Mouse (Mus musculus): ENCODE data around the gene Ntng1. TPM values are rescaled to one million over a fixed set of nuclear protein-coding genes. Genes with fewer than 3 reads are reported as not detected.

Ntng1 gene
- polyA plus RNA-seq, 1 experiment from 2014 or later: 2.6 TPM

DNA sequence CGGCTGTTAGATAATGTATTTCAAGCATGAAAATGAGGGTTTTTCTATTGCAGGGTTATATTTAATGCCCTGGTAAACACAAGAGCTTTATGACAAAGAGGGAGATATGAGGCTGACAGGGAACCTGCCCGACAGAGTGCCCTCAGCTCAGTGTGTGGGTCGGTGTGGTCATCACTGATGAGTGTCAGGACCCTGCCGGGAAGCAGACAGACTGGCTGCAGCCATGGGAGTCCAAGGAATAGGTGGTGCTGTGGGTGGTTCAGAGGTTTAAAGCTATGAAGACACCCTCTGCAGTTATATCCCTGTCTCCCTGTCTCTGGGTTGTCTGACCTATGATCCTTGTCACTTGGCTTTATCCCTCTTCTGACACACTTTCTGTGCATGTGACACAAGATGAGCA is 258.1 kb downstream of the Ntng1 start:
- no peak overlapping the region for H3K9ac ChIP-seq
- H3K9me3 ChIP-seq: no peaks in the 10 kb centered on the region
- H3K27me3 ChIP-seq: no peaks in the 10 kb centered on the region
- no peak for ATAC-seq (ENCODE audit: borderline replicate concordance, extremely low read depth, low FRiP score, low TSS enrichment)
- no peak overlapping the region for H3K27ac ChIP-seq
- no peak overlapping the region for H3K4me2 ChIP-seq
- no peak overlapping the region for H3K4me3 ChIP-seq
- no peaks in the 10 kb centered on the region for H3K4me1 ChIP-seq
- H3K36me3 ChIP-seq: no peaks in the 10 kb centered on the region
- 39% methylated on average over 4 of the region's 4 CpGs for whole genome bisulfite sequencing

DNA sequence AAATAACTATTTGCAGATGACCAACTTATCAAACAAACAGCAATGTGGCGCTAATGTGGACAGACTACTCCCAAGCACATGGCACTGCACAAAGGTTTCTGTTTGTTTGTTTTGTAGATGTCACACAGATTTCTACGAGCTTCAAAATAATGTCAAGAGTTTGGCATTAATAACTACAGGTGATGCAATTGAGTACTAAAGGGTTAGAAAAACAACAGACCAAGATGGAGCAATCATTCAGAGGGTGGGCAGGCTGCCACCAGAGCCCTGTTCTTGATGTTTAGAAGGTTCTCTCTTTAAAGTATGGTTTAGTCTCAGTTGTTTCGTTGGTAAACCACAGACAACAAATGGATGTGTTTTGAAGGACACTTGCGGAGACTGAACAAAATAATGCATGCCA is 264.8 kb downstream of the Ntng1 start:
- 71% methylated on average over 4 of the region's 4 CpGs for WGBS

DNA sequence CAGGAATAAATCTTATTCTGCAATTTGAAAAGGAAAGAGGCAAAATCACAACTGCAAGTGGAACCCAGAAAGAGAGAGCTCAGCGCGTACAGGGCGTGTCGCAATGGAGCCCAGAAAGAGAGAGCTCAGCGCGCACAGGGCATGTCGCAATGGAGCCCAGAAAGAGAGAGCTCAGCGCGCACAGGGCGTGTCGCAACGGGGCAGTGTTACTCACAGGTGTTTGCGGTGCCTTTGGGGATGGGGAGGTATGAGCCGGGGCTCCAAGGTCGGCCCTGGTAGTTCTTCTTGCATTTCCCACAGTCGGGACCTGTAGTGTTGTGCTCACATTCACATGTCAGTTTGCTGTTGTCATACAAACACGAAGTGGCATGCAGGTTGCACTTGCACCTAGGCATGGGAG is 271.8 kb downstream of the Ntng1 start:
- Histone ChIP-seq H3K9me3 (no peaks in the 10 kb centered on the region), H3K9ac (no peak overlapping the region), H3K36me3 (no peaks in the 10 kb centered on the region), H3K4me1 (no peaks in the 10 kb centered on the region), H3K27ac (no peak overlapping the region), H3K4me3 (no peak overlapping the region), H3K4me2 (no peak overlapping the region), H3K27me3 (no peaks in the 10 kb centered on the region)
- 89% methylated on average over 17 of the region's 17 CpGs for WGBS
- no peak for ATAC-seq (ENCODE audit: borderline replicate concordance, extremely low read depth, low FRiP score, low TSS enrichment)

More for the DNA sequence above, 264.8 kb downstream of the Ntng1 start:
- Histone ChIP-seq H3K27ac (no peak overlapping the region), H3K4me1 (no peaks in the 10 kb centered on the region), H3K36me3 (no peaks in the 10 kb centered on the region), H3K27me3 (no peaks in the 10 kb centered on the region), H3K4me3 (no peak overlapping the region), H3K9me3 (no peaks in the 10 kb centered on the region), H3K4me2 (no peak overlapping the region), H3K9ac (no peak overlapping the region)
- no peak for ATAC-seq (ENCODE audit: borderline replicate concordance, extremely low read depth, low FRiP score, low TSS enrichment)

DNA sequence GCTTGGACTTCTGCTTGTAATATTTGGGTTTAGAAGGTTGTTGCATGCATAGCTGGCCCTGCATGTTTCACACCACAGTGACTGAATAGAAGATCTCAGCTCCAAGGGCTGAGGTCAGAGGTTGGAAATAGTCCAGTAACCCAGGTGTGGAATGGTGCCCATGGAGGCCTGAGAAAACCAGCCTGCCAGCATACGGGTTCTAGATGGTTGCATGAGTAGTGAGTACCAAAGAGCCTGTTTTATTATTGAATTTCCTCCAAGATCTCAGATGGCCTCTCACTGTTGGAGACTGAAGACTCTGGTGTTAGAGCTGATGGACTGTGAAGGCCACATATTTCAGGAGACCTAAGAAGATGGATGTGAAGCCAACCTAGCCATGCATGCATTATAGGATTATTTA is 285.5 kb downstream of the Ntng1 start:
- H3K27me3 ChIP-seq: no peaks in the 10 kb centered on the region
- no peak overlapping the region for H3K27ac ChIP-seq
- no peak overlapping the region for H3K4me2 ChIP-seq
- H3K4me3 ChIP-seq: no peak overlapping the region
- no peaks in the 10 kb centered on the region for H3K9me3 ChIP-seq
- H3K4me1 ChIP-seq: no peaks in the 10 kb centered on the region
- ATAC-seq (ENCODE audit: borderline replicate concordance, extremely low read depth, low FRiP score, low TSS enrichment): no peak
- H3K9ac ChIP-seq: no peak overlapping the region
- H3K36me3 ChIP-seq: no peaks in the 10 kb centered on the region
- WGBS: 82% methylated on average over 1 of the region's 1 CpGs

DNA sequence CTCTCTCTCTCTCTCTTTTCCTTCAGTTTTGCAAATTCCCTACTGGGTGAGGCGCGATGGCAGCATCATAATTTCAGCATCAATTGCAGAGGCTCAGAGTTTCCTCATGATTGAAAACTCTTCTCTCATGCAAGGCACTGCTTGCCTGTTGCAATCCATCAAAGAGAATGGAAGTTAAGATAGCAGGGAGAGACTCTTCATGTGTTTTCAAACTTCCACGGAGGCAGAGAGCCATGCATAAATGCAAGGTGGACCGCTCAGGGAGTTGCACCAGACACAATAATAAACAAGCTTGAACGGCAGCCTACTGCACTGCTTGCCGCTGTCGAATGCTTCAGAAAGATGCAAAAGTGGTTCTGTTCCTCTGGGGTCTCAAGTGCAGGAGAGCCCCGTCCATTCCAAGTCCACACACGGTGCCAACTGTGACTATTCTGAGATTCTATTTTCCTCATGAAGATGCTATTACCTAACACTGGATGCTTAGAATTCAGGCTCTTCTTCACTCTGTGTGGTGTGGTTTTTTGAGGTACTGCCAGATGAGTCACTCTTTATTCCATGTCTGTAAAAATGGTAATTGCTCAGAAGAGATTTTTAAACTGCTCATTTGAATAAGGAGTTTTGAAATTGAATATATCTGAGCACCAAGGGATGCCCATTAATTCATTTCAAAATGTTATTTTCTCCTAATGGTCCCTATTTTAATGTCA is 289.2 kb downstream of the Ntng1 start:
- 76% methylated on average over 9 of the region's 9 CpGs for WGBS
- no peaks in the 10 kb centered on the region for H3K4me1 ChIP-seq
- no peaks in the 10 kb centered on the region for H3K9me3 ChIP-seq
- H3K27me3 ChIP-seq: no peaks in the 10 kb centered on the region
- no peak overlapping the region for H3K27ac ChIP-seq
- no peak for ATAC-seq (ENCODE audit: borderline replicate concordance, extremely low read depth, low FRiP score, low TSS enrichment)
- no peak overlapping the region for H3K9ac ChIP-seq
- no peak overlapping the region for H3K4me3 ChIP-seq
- no peak overlapping the region for H3K4me2 ChIP-seq
- H3K36me3 ChIP-seq: no peaks in the 10 kb centered on the region

DNA sequence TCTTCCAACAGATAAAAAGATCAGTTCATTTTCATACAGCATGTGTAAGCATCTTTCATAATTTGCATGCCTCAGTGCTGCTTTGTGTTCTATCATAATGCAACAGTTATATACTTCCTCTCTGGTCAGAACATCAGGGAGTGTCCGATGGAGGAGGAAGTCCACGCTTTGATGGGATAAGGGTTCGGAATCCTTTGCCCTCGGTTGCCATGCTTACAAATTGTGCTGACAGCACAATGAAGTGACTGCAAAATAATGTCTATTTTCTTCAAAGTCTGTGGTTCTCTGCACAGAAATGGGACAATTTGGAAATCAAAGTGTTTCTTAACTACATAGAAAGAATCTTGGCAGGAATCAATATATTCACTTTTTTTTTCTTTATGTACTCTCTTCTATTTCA is 297.2 kb downstream of the Ntng1 start:
- ATAC-seq (ENCODE audit: borderline replicate concordance, extremely low read depth, low FRiP score, low TSS enrichment): peak; percentile 31; the same call in 1 of the 2 replicates

DNA sequence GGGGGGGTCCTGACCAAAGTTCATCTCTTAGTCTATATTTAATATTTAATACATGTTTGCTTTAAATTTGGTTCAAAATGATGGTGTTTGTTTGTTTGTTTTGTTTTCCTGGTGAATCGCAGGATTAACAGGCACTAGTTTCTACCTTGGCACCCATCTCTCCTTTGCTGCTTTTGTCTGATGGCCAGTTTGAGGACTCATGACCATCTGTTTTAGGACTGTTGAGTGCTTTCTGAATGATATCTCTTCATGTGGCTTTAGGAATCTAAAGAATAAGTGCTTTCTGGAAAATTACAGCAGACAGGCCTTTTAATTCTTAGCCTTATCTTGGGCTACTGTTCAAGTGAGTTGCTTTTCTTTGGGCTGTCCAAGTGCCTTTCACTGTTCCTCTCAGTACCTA is 318.0 kb downstream of the Ntng1 start:
- Histone ChIP-seq H3K4me2 (no peak overlapping the region), H3K9ac (no peak overlapping the region), H3K27ac (no peak overlapping the region), H3K9me3 (no peaks in the 10 kb centered on the region), H3K4me1 (no peaks in the 10 kb centered on the region), H3K27me3 (no peaks in the 10 kb centered on the region), H3K36me3 (no peaks in the 10 kb centered on the region), H3K4me3 (no peak overlapping the region)
- 92% methylated on average over 1 of the region's 1 CpGs for WGBS
- ATAC-seq (ENCODE audit: borderline replicate concordance, extremely low read depth, low FRiP score, low TSS enrichment): no peak

More for the DNA sequence above, 297.2 kb downstream of the Ntng1 start:
- H3K27me3 ChIP-seq: no peaks in the 10 kb centered on the region
- no peaks in the 10 kb centered on the region for H3K36me3 ChIP-seq
- no peak overlapping the region for H3K4me2 ChIP-seq
- H3K4me1 ChIP-seq: no peaks in the 10 kb centered on the region
- no peak overlapping the region for H3K4me3 ChIP-seq
- 58% methylated on average over 4 of the region's 4 CpGs for WGBS
- no peak overlapping the region for H3K9ac ChIP-seq
- no peaks in the 10 kb centered on the region for H3K9me3 ChIP-seq
- H3K27ac ChIP-seq: no peak overlapping the region

DNA sequence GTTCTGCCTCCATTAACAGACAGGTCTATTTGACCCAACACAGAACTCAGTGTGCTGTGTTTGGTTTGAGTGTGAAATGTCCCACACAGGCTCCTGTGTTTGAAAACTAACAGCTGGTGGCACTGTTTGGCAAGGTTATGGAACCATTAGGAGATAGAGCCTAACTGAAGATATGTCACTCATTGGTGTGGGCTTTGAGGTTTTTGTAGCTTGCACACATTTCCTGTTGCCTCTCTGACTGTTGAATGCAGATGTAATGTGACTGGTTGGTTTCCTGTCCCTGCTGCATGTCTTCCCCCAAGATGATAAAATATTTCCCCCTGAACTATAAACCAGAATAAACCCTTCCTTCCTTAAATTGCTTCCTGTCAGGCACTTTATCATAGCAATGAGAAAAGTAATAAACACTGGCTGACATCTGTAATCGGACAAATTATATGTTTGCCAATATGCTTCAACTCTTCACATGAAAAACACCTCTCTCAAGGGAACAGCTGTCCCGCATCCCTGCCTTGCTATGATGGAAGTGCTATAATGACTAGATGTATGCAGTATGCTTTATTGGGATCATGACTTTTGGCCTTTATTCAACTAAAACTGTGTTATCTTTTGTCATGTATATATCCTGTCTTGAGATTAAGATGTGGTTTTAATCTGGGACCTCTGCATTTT is 320.9 kb downstream of the Ntng1 start:
- Histone ChIP-seq H3K4me3 (no peak overlapping the region), H3K4me1 (peaks cover 4% of the 10 kb centered on the region; the same call in 1 of the 2 replicates), H3K4me2 (no peak overlapping the region), H3K9ac (no peak overlapping the region), H3K27ac (no peak overlapping the region), H3K27me3 (no peaks in the 10 kb centered on the region), H3K9me3 (no peaks in the 10 kb centered on the region), H3K36me3 (no peaks in the 10 kb centered on the region)
- peak; percentile 74; the same call in 1 of the 2 replicates for ATAC-seq (ENCODE audit: borderline replicate concordance, extremely low read depth, low FRiP score, low TSS enrichment)
- 38% methylated on average over 2 of the region's 2 CpGs for WGBS

DNA sequence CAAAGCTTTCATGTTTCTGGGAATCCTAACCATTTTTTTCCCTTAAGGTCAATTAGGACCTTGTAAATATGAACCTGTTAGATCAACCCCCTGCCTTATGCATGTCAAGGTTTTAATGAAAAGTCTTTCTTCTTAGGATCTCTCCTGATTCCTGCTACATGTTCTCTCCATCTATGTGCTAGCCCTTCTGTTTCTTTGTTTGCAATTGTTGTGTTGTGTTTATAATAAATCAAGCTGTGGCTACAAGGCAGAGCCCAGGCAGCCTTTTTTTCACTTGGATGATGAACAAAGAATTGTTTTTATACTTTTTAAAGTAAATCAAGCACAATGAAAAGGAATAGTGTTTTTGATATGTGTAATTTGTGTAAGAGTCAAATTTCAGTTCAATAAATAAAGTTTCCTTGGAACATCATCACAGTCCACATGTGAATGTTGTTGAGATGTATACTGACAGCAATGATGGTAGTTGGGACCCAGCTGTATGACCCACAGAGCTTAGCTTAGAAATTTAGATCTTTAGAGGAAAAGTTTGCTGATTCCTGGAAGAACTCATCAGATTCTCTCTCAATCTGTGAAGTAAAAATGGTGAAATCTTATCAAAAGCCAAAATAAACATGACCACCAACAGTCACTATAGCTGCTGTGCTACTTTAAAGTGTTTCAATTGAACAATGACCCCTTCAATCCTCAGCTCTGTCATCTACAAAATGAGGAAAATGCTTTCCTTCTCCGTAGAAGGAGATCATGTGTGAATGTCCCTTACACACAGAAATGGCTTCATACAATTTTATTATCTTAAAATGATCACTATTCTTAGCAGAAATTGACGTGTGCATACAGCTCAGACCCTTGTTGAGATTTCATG is 324.8 kb downstream of the Ntng1 start:
- Histone ChIP-seq H3K9ac (no peak overlapping the region), H3K4me3 (no peak overlapping the region), H3K4me2 (no peak overlapping the region), H3K27ac (no peak overlapping the region), H3K9me3 (no peaks in the 10 kb centered on the region), H3K27me3 (no peaks in the 10 kb centered on the region), H3K4me1 (peaks cover 4% of the 10 kb centered on the region; the same call in 1 of the 2 replicates), H3K36me3 (no peaks in the 10 kb centered on the region)
- peak; percentile 83; the same call in 1 of the 2 replicates for ATAC-seq (ENCODE audit: borderline replicate concordance, extremely low read depth, low FRiP score, low TSS enrichment)
- WGBS: 38% methylated on average over 2 of the region's 2 CpGs

DNA sequence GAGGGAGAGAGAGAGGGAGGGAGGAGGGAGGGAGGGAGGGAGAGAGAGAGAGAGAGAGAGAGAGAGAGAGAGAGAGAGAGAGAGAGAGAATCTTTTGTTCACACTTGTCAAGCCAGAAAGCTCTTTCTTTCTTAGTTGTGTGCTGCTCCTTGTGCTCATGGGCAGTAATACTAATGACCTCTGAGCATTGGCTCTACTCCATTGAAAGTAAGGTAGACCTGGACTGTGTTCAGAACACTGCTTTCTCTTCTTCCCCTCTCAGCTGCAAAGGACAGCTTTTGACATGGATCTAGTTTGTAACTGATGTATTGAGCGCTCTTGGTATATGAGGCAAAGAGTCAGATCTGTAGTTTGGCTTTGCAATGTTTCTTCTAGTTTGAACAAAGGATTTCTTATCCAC is 334.7 kb downstream of the Ntng1 start:
- no peak overlapping the region for H3K4me2 ChIP-seq
- H3K36me3 ChIP-seq: no peaks in the 10 kb centered on the region
- H3K27me3 ChIP-seq: no peaks in the 10 kb centered on the region
- ATAC-seq (ENCODE audit: borderline replicate concordance, extremely low read depth, low FRiP score, low TSS enrichment): no peak
- no peak overlapping the region for H3K9ac ChIP-seq
- no peak overlapping the region for H3K27ac ChIP-seq
- no peak overlapping the region for H3K4me3 ChIP-seq
- no peaks in the 10 kb centered on the region for H3K4me1 ChIP-seq
- H3K9me3 ChIP-seq: no peaks in the 10 kb centered on the region
- WGBS: 89% methylated on average over 1 of the region's 1 CpGs

DNA sequence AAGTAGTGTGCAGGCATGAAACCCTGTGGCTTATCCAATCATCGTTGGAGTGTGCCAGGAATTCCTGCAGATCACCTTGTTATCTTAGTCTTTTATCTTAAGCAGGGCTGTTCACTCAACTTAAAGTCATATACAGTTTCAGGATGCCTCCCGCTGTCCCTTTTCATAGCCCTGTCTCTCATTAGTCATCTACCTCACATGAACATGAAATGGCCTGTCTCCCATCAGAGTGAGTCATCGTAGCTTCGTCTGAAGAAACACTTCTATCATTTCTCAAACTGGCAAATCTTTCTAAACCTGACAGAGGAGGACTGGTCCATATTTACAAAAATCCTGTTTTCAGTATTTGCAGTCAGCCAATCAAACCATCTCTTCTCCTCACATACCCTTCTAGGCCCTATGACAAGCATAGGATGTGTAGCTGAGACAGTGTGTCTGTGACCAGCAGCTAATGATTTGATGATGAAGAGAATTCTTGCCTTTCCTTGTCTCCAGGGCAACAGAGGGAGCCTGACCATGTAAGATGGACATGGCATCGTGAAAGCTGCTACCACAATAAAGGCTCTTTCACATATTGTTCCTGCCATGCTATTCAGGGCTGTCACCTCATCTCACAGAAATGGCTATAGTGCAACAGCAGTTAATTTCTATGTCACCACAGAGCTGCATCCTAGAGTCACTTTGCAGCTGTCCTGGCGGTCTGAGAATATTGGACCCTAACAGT is 336.4 kb downstream of the Ntng1 start:
- Histone ChIP-seq H3K4me2 (no peak overlapping the region), H3K4me1 (no peaks in the 10 kb centered on the region), H3K36me3 (no peaks in the 10 kb centered on the region), H3K9me3 (no peaks in the 10 kb centered on the region), H3K27me3 (no peaks in the 10 kb centered on the region), H3K9ac (no peak overlapping the region), H3K4me3 (no peak overlapping the region), H3K27ac (no peak overlapping the region)
- ATAC-seq (ENCODE audit: borderline replicate concordance, extremely low read depth, low FRiP score, low TSS enrichment): no peak
- WGBS: 73% methylated on average over 6 of the region's 6 CpGs
